Mouse (Mus musculus): ENCODE measurements around the gene Gm49361. TPM values are rescaled to one million over a fixed set of nuclear protein-coding genes. Genes with fewer than 3 reads are reported as not detected.

Gm49361 gene
- total and polyA plus RNA-seq, 3 experiments = not detected

GRCm38 (mm10) chr14:57634141-57634540 is 111.8 kb downstream of the Gm49361 start:
- Histone ChIP-seq H3K9ac (ENCODE audit: insufficient read depth, low read depth) (no peak overlapping the region), H3K4me3 (replicated peaks in 1 of 3; ENCODE audit: low read depth in 2 of 3, low read length in 2 of 3, poor library complexity in 1 of 3) (no peak overlapping the region), H3K9me3 (replicated peaks; ENCODE audit: low read length) (no peaks in the 10 kb centered on the region), H3K27ac (ENCODE audit: insufficient read depth, low read depth) (no peak overlapping the region), H3K79me2 (replicated peaks; ENCODE audit: control insufficient read depth, extremely low read depth, insufficient read depth, poor library complexity, severe bottlenecking) (peaks cover 2% of the 10 kb centered on the region; the same call in 1 of the 2 replicates), H3K27me3 (replicated peaks) (no peaks in the 10 kb centered on the region), H3K4me1 (ENCODE audit: control insufficient read depth in 1 of 2, insufficient read depth in 2 of 2) (no peaks in the 10 kb centered on the region), H3K4me2 (ENCODE audit: insufficient read depth, low read depth, poor library complexity, severe bottlenecking) (no peak overlapping the region), H3K36me3 (replicated peaks in 1 of 2; ENCODE audit: control insufficient read depth in 1 of 2, insufficient read depth in 1 of 2, low read length in 1 of 2) (peaks cover 12 to 69% of the 10 kb centered on the region in 2 experiments)
- no peak for DNase-seq (ENCODE audit: extremely low read depth)
- TF ChIP-seq ZC3H11A (IDR thresholded peaks at IDR 0.05; ENCODE audit: low read depth, low read length) = no peak
- no peak for TF ChIP-seq POLR2AphosphoS2 (IDR thresholded peaks at IDR 0.05; ENCODE audit: low read depth, low read length)
- no peak for TF ChIP-seq ZNF384 (IDR thresholded peaks at IDR 0.05; ENCODE audit: low read depth, low read length)
- TF ChIP-seq NRF1 (IDR thresholded peaks at IDR 0.05; ENCODE audit: low read depth, low read length) = no peak
- TF ChIP-seq GABPA (IDR thresholded peaks at IDR 0.05; ENCODE audit: insufficient replicate concordance, low read depth, low read length) = no peak
- TF ChIP-seq JUND (conservative IDR thresholded peaks at IDR 0.05; ENCODE audit: low read depth, low read length) = no peak
- no peak for TF ChIP-seq ETS1 (conservative IDR thresholded peaks at IDR 0.05; ENCODE audit: low read depth, low read length)
- no peak for TF ChIP-seq MEF2A (IDR thresholded peaks at IDR 0.05; ENCODE audit: borderline replicate concordance, low read depth, low read length)
- no peak for TF ChIP-seq CHD1 (IDR thresholded peaks at IDR 0.05; ENCODE audit: low read depth, low read length)
- TF ChIP-seq SMC3 (IDR thresholded peaks at IDR 0.05; ENCODE audit: low read depth, low read length) = no peak
- no peak for TF ChIP-seq NELFE (IDR thresholded peaks at IDR 0.05; ENCODE audit: low read depth, low read length)
- no peak for TF ChIP-seq CHD2 (IDR thresholded peaks at IDR 0.05; ENCODE audit: low read length)
- TF ChIP-seq SIN3A (IDR thresholded peaks at IDR 0.05; ENCODE audit: low read length) = no peak
- TF ChIP-seq UBTF (IDR thresholded peaks at IDR 0.05; ENCODE audit: low read depth, low read length) = no peak
- no peak for TF ChIP-seq BHLHE40 (IDR thresholded peaks at IDR 0.05; ENCODE audit: low read depth, low read length)
- no peak for TF ChIP-seq TCF12 (IDR thresholded peaks at IDR 0.05; ENCODE audit: low read depth, low read length)
- no peak for TF ChIP-seq PAX5 (IDR thresholded peaks at IDR 0.05; ENCODE audit: low read length)
- no peak for TF ChIP-seq MAFK (IDR thresholded peaks at IDR 0.05; ENCODE audit: insufficient replicate concordance, low read length)
- dilution Hi-C loops (cut with MboI; ENCODE audit: extremely low pct_ligation_motif_present, extremely low pct_unique_long_range_greater_than_20kb, low sequenced_read_pairs) = no loop called here
- in situ Hi-C loops (cut with MboI; ENCODE audit: low pct_ligation_motif_present, low pct_unique_long_range_greater_than_20kb, low sequenced_read_pairs) = no loop called here

GRCm38 (mm10) chr14:57629595-57629994 is 116.3 kb downstream of the Gm49361 start:
- Histone ChIP-seq H3K27me3 (replicated peaks) (no peaks in the 10 kb centered on the region), H3K4me1 (ENCODE audit: control insufficient read depth in 1 of 2, insufficient read depth in 2 of 2) (no peaks in the 10 kb centered on the region), H3K36me3 (replicated peaks in 1 of 2; ENCODE audit: control insufficient read depth in 1 of 2, insufficient read depth in 1 of 2, low read length in 1 of 2) (peaks cover 27 to 72% of the 10 kb centered on the region in 2 experiments), H3K9me3 (replicated peaks; ENCODE audit: low read length) (no peaks in the 10 kb centered on the region), H3K9ac (ENCODE audit: insufficient read depth, low read depth) (no peak overlapping the region), H3K4me3 (replicated peaks in 1 of 3; ENCODE audit: low read depth in 2 of 3, low read length in 2 of 3, poor library complexity in 1 of 3) (no peak overlapping the region), H3K79me2 (replicated peaks; ENCODE audit: control insufficient read depth, extremely low read depth, insufficient read depth, poor library complexity, severe bottlenecking) (0 out of 2 replicates have a peak, but pooled peaks cover 2% of the 10 kb centered on the region), H3K27ac (ENCODE audit: insufficient read depth, low read depth) (no peak overlapping the region), H3K4me2 (ENCODE audit: insufficient read depth, low read depth, poor library complexity, severe bottlenecking) (no peak overlapping the region)
- no peak for TF ChIP-seq POLR2AphosphoS2 (IDR thresholded peaks at IDR 0.05; ENCODE audit: low read depth, low read length)
- TF ChIP-seq TCF12 (IDR thresholded peaks at IDR 0.05; ENCODE audit: low read depth, low read length) = no peak
- no peak for TF ChIP-seq EP300 (IDR thresholded peaks at IDR 0.05; ENCODE audit: low read length)
- DNase-seq (ENCODE audit: extremely low read depth) = no peak
- in situ Hi-C loops (cut with MboI; ENCODE audit: low pct_ligation_motif_present, low pct_unique_long_range_greater_than_20kb, low sequenced_read_pairs) (no loop called here), dilution Hi-C loops (cut with MboI; ENCODE audit: extremely low pct_ligation_motif_present, extremely low pct_unique_long_range_greater_than_20kb, low sequenced_read_pairs) (no loop called here)
